Mouse (Mus musculus) spleen, adult 2 months (tissue): ENCODE measurements around the gene Gtf2e1. TPM values are rescaled to one million over a fixed set of nuclear protein-coding genes. Genes with fewer than 3 reads are reported as not detected.

Source experiments
- DNase-seq, 2 experiments: peaks; one replicate each; pipeline versions ENCODE4 v3.0.0 to v3.0.0-alpha.2; 2012 to 2021; ENCODE audit warnings: low spot score in 2 of 2, low read depth in 1 of 2
- H3K27ac ChIP-seq: fragments of 200-500 bp; 2 replicates; pipeline ENCODE4 v1.5.1; 2012; ENCODE audit warnings: low read length, inconsistent platforms; ENCODE audit not compliant: insufficient read depth
- H3K27me3 ChIP-seq: fragments of 200-500 bp; 2 replicates; pipeline ENCODE4 v1.6.1; 2012; ENCODE audit warnings: mild to moderate bottlenecking, moderate library complexity, low read length, inconsistent platforms; ENCODE audit not compliant: control insufficient read depth, insufficient read depth
- H3K36me3 ChIP-seq: fragments of 200-500 bp; 2 replicates; pipeline ENCODE4 v1.6.1; 2012; ENCODE audit warnings: mild to moderate bottlenecking, low read length, inconsistent platforms; ENCODE audit not compliant: control insufficient read depth, insufficient read depth
- H3K4me1 ChIP-seq: fragments of 200-500 bp; 2 replicates; pipeline ENCODE4 v1.6.1; 2011; ENCODE audit warnings: inconsistent platforms; ENCODE audit not compliant: control insufficient read depth, insufficient read depth, insufficient read length
- H3K4me3 ChIP-seq: fragments of 200-500 bp; 2 replicates; pipeline ENCODE4 v1.5.1; 2011; ENCODE audit warnings: mild to moderate bottlenecking, inconsistent platforms; ENCODE audit not compliant: insufficient read depth, insufficient read length; ENCODE audit errors: extremely low read depth
- CTCF ChIP-seq: fragments of 200-500 bp; IDR thresholded peaks from 2 replicates; pipeline ENCODE4 v1.5.1; 2011; ENCODE audit warnings: mild to moderate bottlenecking, inconsistent platforms; ENCODE audit not compliant: insufficient read depth, insufficient read length, insufficient replicate concordance; ENCODE audit errors: extremely low read depth
- POLR2A ChIP-seq: fragments of 200-500 bp; IDR thresholded peaks from 2 replicates; pipeline ENCODE4 v1.6.1; 2011; ENCODE audit warnings: low read depth, low read length, inconsistent platforms
- WGBS: fragments of 180-500 bp; shearing (Covaris S2); methylation state at CpG from one replicate; pipeline ENCODE4 v1.1.7; 2018; 5-methylcytosine and 5-hydroxymethylcytosine counted together
- polyA plus RNA-seq: library from polyadenylated mRNA; depleted of rRNA; stranded (reverse); fragments of >200 nt; gene quantifications from 2 replicates; pipeline ENCODE4 v1.2.3, GENCODE M21; 2012

Gtf2e1 gene
- polyA plus RNA-seq, 1 experiment: 3.7 TPM

DNA sequence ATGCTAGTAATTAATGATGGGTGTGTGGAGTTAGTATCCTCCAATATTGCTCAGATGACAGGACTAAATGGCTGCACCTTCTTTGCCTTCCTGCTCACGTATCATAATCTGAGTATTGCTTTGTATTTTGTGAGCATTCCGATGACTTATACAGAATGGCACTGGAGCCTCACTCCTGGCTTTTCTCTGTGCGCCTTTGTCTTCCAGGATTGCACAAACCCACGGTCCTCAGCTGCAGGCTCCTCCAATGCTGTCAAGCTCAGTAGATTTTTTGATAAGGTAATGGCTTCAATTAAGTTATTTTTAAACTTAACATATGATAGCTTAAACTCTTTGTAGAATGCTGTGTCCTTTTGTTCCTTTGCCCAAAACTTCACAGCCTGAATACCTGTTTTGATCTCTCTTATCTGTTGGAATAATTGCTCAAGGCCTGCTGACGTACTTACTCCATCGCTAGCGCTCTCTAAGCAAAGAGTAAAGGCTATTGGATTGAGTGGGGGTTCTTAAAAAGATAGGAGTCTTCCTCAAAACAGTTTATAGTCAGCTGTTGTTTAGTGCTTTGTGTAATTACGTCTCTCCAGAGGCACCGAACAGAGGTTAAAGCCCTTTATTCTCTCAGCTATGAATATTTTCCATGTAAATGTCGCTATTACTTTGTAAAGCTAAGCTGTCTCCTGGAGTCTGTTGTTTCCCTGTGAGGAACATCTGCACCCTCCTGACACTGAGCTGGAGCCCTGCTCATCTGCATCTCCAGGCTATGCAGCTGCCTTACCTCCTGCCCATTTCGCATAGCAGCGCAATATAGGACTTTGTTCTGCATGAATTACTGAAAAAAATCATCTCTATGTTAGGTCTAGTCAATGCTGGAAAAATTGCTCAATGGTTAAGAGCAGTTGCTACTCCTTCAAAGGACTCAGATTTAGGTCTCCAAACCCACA, 27.8 kb upstream of the Gtf2e1 start:
- WGBS: 92% methylated on average over 12 of the region's 12 CpGs
- Histone ChIP-seq H3K36me3 (peaks cover 3% of the 10 kb centered on the region), H3K4me1 (no peaks in the 10 kb centered on the region), H3K4me3 (no peak overlapping the region), H3K27me3 (no peaks in the 10 kb centered on the region), H3K27ac (no peak overlapping the region)
- no peak for TF ChIP-seq POLR2A
- no peak for TF ChIP-seq CTCF
- no peak for DNase-seq

DNA sequence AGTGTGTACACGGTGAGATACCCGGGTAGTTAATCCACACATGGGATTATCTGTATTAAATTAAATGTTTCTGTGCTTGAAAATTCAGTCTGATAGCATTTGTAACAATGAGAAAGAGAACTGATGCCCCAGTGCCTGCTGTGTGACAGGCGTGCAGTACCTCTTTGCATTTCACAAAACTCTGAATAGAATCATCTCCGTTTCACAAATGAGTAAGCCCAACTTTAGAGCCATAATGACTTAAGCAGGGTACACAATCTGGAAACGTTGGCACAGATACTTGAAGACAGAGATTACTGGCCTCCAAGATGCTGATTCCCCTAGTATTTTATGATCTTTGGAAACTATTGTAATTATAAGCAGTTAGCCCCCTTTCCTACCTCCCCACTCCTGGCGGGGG, 26.5 kb upstream of the Gtf2e1 start:
- no peaks in the 10 kb centered on the region for H3K4me1 ChIP-seq
- no peaks in the 10 kb centered on the region for H3K27me3 ChIP-seq
- TF ChIP-seq CTCF: no peak
- TF ChIP-seq POLR2A: no peak
- no peak for DNase-seq
- 94% methylated on average over 6 of the region's 6 CpGs for WGBS
- H3K36me3 ChIP-seq: peaks cover 3% of the 10 kb centered on the region
- no peak overlapping the region for H3K27ac ChIP-seq
- H3K4me3 ChIP-seq: no peak overlapping the region

DNA sequence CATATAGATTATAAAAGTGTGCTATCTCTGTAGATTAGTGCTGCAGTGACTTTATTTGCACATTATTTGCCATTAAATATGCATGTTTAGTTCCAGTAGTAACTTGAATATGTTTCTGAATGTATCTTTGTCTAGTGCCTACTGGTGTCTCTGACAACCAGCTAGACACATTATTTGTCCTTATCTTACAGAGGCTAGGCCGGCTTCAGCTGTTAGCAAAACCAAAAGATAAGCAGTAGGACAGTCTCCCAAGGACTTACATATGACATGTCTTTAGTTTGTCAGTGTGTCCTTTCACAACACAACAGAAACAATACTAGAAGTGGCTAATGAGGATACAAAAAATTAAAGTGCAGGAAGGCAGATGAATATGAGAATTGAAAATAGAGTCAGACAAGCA, 25.5 kb upstream of the Gtf2e1 start:
- H3K36me3 ChIP-seq: peaks cover 3% of the 10 kb centered on the region; the same call in 1 of the 2 replicates

DNA sequence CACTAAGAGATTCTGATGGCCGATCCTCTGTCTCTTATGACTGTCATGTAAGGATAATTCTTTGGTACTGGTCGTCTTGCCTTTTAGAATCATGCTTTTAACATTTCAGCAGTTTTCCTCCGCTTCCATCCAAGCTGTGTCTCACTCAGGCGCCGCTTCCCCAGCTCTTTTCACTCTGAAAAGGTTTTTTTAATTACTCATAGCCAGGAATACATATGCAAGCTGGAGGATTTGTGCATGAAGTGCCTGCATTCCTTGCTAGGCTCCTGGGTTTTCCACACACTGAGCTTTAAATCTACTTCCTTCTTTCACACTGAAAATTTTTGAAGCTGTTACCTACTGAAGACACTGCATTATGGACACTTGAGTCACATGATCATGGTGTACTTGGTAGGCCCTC, 23.4 kb upstream of the Gtf2e1 start:
- no peak for TF ChIP-seq POLR2A
- TF ChIP-seq CTCF: no peak
- Histone ChIP-seq H3K27me3 (no peaks in the 10 kb centered on the region), H3K4me1 (no peaks in the 10 kb centered on the region), H3K27ac (no peak overlapping the region), H3K4me3 (no peak overlapping the region), H3K36me3 (peaks cover 3% of the 10 kb centered on the region; the same call in 1 of the 2 replicates)
- WGBS: 92% methylated on average over 5 of the region's 5 CpGs
- no peak for DNase-seq

More for the DNA sequence above, 25.5 kb upstream of the Gtf2e1 start:
- TF ChIP-seq POLR2A (no peak), CTCF (no peak)
- H3K27ac ChIP-seq: no peak overlapping the region
- DNase-seq: no peak
- no peak overlapping the region for H3K4me3 ChIP-seq
- WGBS: 96% methylated on average over 1 of the region's 1 CpGs
- no peaks in the 10 kb centered on the region for H3K27me3 ChIP-seq
- no peaks in the 10 kb centered on the region for H3K4me1 ChIP-seq

DNA sequence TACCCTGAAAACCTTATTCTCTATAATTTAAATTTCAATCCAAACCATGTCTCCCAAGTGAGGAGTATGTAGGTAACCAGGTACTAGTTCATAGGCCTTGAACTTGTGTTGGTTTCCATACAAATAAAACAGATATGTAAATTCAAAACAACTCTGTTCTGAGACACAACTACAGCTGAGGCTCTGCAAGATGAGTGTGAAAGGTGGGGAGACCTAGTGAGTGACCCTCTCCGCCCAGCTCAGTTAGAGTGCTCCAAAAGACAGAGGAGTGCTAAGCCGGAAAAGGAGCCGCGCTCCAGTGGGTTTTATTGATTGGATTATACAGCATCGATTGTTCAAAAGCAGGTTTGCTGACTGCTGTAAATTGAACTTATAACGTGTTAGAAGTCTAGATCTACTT, 22.8 kb upstream of the Gtf2e1 start:
- Histone ChIP-seq H3K4me1 (no peaks in the 10 kb centered on the region), H3K4me3 (no peak overlapping the region), H3K27me3 (no peaks in the 10 kb centered on the region), H3K36me3 (peaks cover 3% of the 10 kb centered on the region; the same call in 1 of the 2 replicates), H3K27ac (no peak overlapping the region)
- no peak for TF ChIP-seq POLR2A
- no peak for DNase-seq
- WGBS: 91% methylated on average over 6 of the region's 6 CpGs

DNA sequence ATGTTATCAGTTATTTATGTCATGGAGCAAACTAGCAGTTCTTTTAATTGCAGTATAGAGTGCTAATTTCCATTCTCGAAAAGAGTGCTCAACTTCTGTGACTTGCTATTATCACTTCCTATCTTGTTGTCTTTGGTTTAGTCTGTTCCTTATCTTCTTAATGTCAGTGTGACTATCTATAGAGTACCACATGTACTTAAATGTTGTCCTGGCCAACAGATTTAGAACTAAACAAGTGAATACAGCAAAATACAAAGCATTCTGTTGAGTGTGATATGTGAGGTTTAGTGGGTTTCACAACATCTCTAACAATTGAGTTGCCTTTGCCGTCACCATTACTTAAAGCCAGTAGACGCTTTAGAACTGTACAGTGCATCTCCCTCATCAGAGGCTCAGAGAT, 13.2 kb upstream of the Gtf2e1 start:
- no peak for DNase-seq
- 92% methylated on average over 3 of the region's 3 CpGs for WGBS
- Histone ChIP-seq H3K27ac (no peak overlapping the region), H3K36me3 (0 out of 2 replicates have a peak, but pooled peaks cover 3% of the 10 kb centered on the region), H3K27me3 (no peaks in the 10 kb centered on the region), H3K4me3 (no peak overlapping the region), H3K4me1 (no peaks in the 10 kb centered on the region)
- no peak for TF ChIP-seq CTCF
- no peak for TF ChIP-seq POLR2A

DNA sequence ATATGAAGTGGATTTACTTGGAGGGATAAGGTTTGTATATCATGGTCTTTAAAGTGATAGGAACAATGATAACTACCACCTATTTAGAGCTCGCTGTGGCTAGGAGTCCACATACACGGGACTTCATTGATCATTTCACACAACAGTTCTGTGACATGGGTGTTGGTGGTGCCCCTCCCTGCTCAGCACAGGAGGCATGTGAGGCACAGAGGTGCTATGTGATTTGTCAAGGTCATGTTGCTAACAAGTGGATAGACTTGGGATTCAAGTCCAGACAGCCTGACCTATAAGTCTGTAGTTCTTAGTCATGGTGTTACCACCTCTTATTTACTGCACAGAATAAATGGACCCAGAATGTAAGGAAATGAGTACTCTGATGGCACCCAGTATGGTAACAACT, 11.4 kb upstream of the Gtf2e1 start:
- H3K27me3 ChIP-seq: no peaks in the 10 kb centered on the region
- H3K4me1 ChIP-seq: no peaks in the 10 kb centered on the region
- H3K4me3 ChIP-seq: no peak overlapping the region
- WGBS: 90% methylated on average over 2 of the region's 2 CpGs
- TF ChIP-seq CTCF (no peak), POLR2A (no peak)
- no peaks in the 10 kb centered on the region for H3K36me3 ChIP-seq
- H3K27ac ChIP-seq: no peak overlapping the region
- DNase-seq: no peak
